Mouse (Mus musculus): Measurements from ENCODE around the gene 2410004P03Rik. TPM values are rescaled to one million over a fixed set of nuclear protein-coding genes. Genes with fewer than 3 reads are reported as not detected.
A peak's percentile ranks its signal among the peaks of the same experiment; 100 is the strongest.

Gene 2410004P03Rik
- under 1 TPM; 0.77 to 0.95 TPM for total RNA-seq (2021)

GRCm38 (mm10) chr12:17011100-17011870, at the start of gene 2410004P03Rik:
2410004P03Rik (minus strand) TSS chr12:17011727.
- DNase-seq (ENCODE audit: extremely low spot score in 1 of 2, low spot score in 2 of 2) = peak; percentile 58 to 84
- intact Hi-C loops (cut with DNase I) = loop anchor here (5.0 kb wide), 1 partner anchor 204 kb away; no protein-coding TSS in a partner anchor

- DNase-seq (ENCODE audit: extremely low spot score in 1 of 2, low spot score in 2 of 2) = no peak
- intact Hi-C loops (cut with DNase I) = loop anchor here (10.0 kb wide), 1 partner anchor 114 kb away; the partner anchor contains the start of gene Kcnf1
Observed at GRCm38 (mm10) chr12:17061183-17061722, 49.7 kb upstream of the 2410004P03Rik start.

- no peak for DNase-seq (ENCODE audit: extremely low spot score in 1 of 2, low spot score in 2 of 2)
- intact Hi-C loops (cut with DNase I) = no loop called here
Observed at GRCm38 (mm10) chr12:17058490-17058889, 47.0 kb upstream of the 2410004P03Rik start.

- intact Hi-C loops (cut with DNase I) = no loop called here
- no peak for DNase-seq (ENCODE audit: extremely low spot score in 1 of 2, low spot score in 2 of 2)
Observed at GRCm38 (mm10) chr12:17057110-17057509, 45.6 kb upstream of the 2410004P03Rik start.

GRCm38 (mm10) chr12:17055766-17056165, 44.2 kb upstream of the 2410004P03Rik start:
- no peak for DNase-seq (ENCODE audit: extremely low spot score in 1 of 2, low spot score in 2 of 2)
- intact Hi-C loops (cut with DNase I) = no loop called here

- intact Hi-C loops (cut with DNase I) = no loop called here
- DNase-seq (ENCODE audit: extremely low spot score in 1 of 2, low spot score in 2 of 2) = peak in 1 of 2 experiments; percentile 7
Observed at GRCm38 (mm10) chr12:17054691-17055090, 43.2 kb upstream of the 2410004P03Rik start.

GRCm38 (mm10) chr12:17052673-17053072, 41.1 kb upstream of the 2410004P03Rik start:
- intact Hi-C loops (cut with DNase I) = no loop called here
- no peak for DNase-seq (ENCODE audit: extremely low spot score in 1 of 2, low spot score in 2 of 2)

- peak in 1 of 2 experiments; percentile 63 for DNase-seq (ENCODE audit: extremely low spot score in 1 of 2, low spot score in 2 of 2)
- intact Hi-C loops (cut with DNase I) = no loop called here
Observed at GRCm38 (mm10) chr12:17051057-17051456, 39.5 kb upstream of the 2410004P03Rik start.

- intact Hi-C loops (cut with DNase I) = no loop called here
- DNase-seq (ENCODE audit: extremely low spot score in 1 of 2, low spot score in 2 of 2) = no peak
Observed at GRCm38 (mm10) chr12:17049796-17050195, 38.3 kb upstream of the 2410004P03Rik start.

- no peak for DNase-seq (ENCODE audit: extremely low spot score in 1 of 2, low spot score in 2 of 2)
- intact Hi-C loops (cut with DNase I) = no loop called here
Observed at GRCm38 (mm10) chr12:17048979-17049612, 37.6 kb upstream of the 2410004P03Rik start.

GRCm38 (mm10) chr12:17043311-17043710, 31.8 kb upstream of the 2410004P03Rik start:
- intact Hi-C loops (cut with DNase I) = no loop called here
- no peak for DNase-seq (ENCODE audit: extremely low spot score in 1 of 2, low spot score in 2 of 2)

GRCm38 (mm10) chr12:17040567-17040966, 29.0 kb upstream of the 2410004P03Rik start:
- intact Hi-C loops (cut with DNase I) = no loop called here
- no peak for DNase-seq (ENCODE audit: extremely low spot score in 1 of 2, low spot score in 2 of 2)

- intact Hi-C loops (cut with DNase I) = loop anchor here (5.0 kb wide), 1 partner anchor 48 kb away; no protein-coding TSS in a partner anchor
- no peak for DNase-seq (ENCODE audit: extremely low spot score in 1 of 2, low spot score in 2 of 2)
Observed at GRCm38 (mm10) chr12:17039415-17039814, 27.9 kb upstream of the 2410004P03Rik start.

GRCm38 (mm10) chr12:17038246-17038645, 26.7 kb upstream of the 2410004P03Rik start:
- DNase-seq (ENCODE audit: extremely low spot score in 1 of 2, low spot score in 2 of 2) = no peak
- intact Hi-C loops (cut with DNase I) = loop anchor here (5.0 kb wide), 1 partner anchor 49 kb away; no protein-coding TSS in a partner anchor

- DNase-seq (ENCODE audit: extremely low spot score in 1 of 2, low spot score in 2 of 2) = peak in 1 of 2 experiments; percentile 51
Observed at GRCm38 (mm10) chr12:17037053-17037610, 25.6 kb upstream of the 2410004P03Rik start.

GRCm38 (mm10) chr12:17036532-17036931, 25.0 kb upstream of the 2410004P03Rik start:
- intact Hi-C loops (cut with DNase I) = loop anchor here (5.0 kb wide), 1 partner anchor 51 kb away; no protein-coding TSS in a partner anchor
- no peak for DNase-seq (ENCODE audit: extremely low spot score in 1 of 2, low spot score in 2 of 2)

More at GRCm38 (mm10) chr12:17037053-17037610, 25.6 kb upstream of the 2410004P03Rik start:
- intact Hi-C loops (cut with DNase I) = loop anchor here (5.0 kb wide), 1 partner anchor 50 kb away; no protein-coding TSS in a partner anchor

- no peak for DNase-seq (ENCODE audit: extremely low spot score in 1 of 2, low spot score in 2 of 2)
Observed at GRCm38 (mm10) chr12:17035128-17035527, 23.6 kb upstream of the 2410004P03Rik start.

GRCm38 (mm10) chr12:17034671-17035070, 23.1 kb upstream of the 2410004P03Rik start:
- intact Hi-C loops (cut with DNase I) = loop anchor here (5.0 kb wide), 2 partner anchors 53 to 143 kb away; partner anchors contain the start of gene Kcnf1
- DNase-seq (ENCODE audit: extremely low spot score in 1 of 2, low spot score in 2 of 2) = no peak

More at GRCm38 (mm10) chr12:17035128-17035527, 23.6 kb upstream of the 2410004P03Rik start:
- intact Hi-C loops (cut with DNase I) = loop anchor here (5.0 kb wide), 1 partner anchor 52 kb away; no protein-coding TSS in a partner anchor

- intact Hi-C loops (cut with DNase I) = loop anchor here (2.0 to 5.0 kb wide), 2 partner anchors 144 to 223 kb away; partner anchors contain the start of gene Kcnf1
- DNase-seq (ENCODE audit: extremely low spot score in 1 of 2, low spot score in 2 of 2) = no peak
Observed at GRCm38 (mm10) chr12:17033464-17033841, 21.9 kb upstream of the 2410004P03Rik start.
